Mouse (Mus musculus): Measurements from ENCODE around the gene Ppp1r12b.

- TF ChIP-seq POLR2A (IDR thresholded peaks at IDR 0.05; ENCODE audit: low read depth, low read length) (no peak), SIN3A (IDR thresholded peaks at IDR 0.05; ENCODE audit: low read length) (no peak), USF1 (IDR thresholded peaks at IDR 0.05; ENCODE audit: low read depth, low read length) (no peak), CTCF (conservative IDR thresholded peaks at IDR 0.05 in 1 of 2, IDR thresholded peaks at IDR 0.05 in 1 of 2; ENCODE audit: low read depth in 2 of 2, low read length in 2 of 2) (no peak)
Observed at GRCm38 (mm10) chr1:134706549-134706948, 249.2 kb downstream of the Ppp1r12b start.

Data from CH12.LX (cell line).